Mouse (Mus musculus) bone marrow macrophage, adult 2 months (primary cell): Measurements from ENCODE around the gene Slc25a36.

Experiments
- CTCF ChIP-seq: IDR thresholded peaks from 2 replicates; pipeline ENCODE4 v1.5.1; 2012; ENCODE audit warnings: low read depth, mild to moderate bottlenecking, low read length, moderate library complexity
- POLR2A ChIP-seq: IDR thresholded peaks from 2 replicates; pipeline ENCODE4 v1.6.1; 2012; ENCODE audit warnings: mild to moderate bottlenecking, low read depth, low read length, borderline replicate concordance

DNA sequence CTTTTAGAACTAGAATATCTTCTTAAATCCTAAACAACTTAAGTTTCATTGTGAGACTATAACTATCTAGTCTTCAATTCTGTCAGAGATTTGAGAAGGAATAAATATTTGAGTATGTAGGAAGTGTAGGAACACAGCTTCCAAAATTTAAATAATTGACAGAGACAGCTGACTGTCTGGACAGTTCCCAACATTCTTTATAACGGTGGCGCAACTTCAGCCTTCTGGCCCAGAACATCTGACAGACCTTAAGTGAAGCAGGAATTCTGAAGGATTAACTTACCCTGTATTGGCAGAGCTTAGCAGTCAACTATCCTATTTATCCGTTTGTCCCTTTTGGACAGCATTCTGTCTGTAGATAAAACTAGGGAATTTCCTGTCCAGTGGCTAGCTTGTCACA lies 47.5 kb upstream of the Slc25a36 start:
- TF ChIP-seq CTCF (no peak), POLR2A (no peak)
